Mouse (Mus musculus) intestine, embryonic 16.5 days (tissue): Measurements from ENCODE around the gene Sh3glb2. TPM values are rescaled to one million over a fixed set of nuclear protein-coding genes. Genes with fewer than 3 reads are reported as not detected.

ENCODE experiments used
- ATAC-seq: fragments of 200-750 bp; cut with Nextera tagmentation; 2 replicates; pipeline ENCODE4 v1.8.0; 2017; ENCODE audit warnings: moderate TSS enrichment, moderate library complexity
- H3K27ac ChIP-seq: fragments of 300-500 bp; sonication (generic); 2 replicates; pipeline ENCODE4 v1.5.1; 2014; ENCODE audit warnings: mild to moderate bottlenecking, low read length
- H3K27me3 ChIP-seq: fragments of 300-500 bp; sonication (generic); replicated peaks from 2 replicates; pipeline ENCODE4 v1.6.1; 2014; ENCODE audit warnings: low read length, control low read depth, mixed read lengths; ENCODE audit not compliant: control insufficient read depth, insufficient read depth
- H3K36me3 ChIP-seq: fragments of 300-500 bp; sonication (generic); 2 replicates; pipeline ENCODE4 v1.6.1; 2014; ENCODE audit warnings: low read length, control low read depth; ENCODE audit not compliant: control insufficient read depth, insufficient read depth
- H3K4me1 ChIP-seq: fragments of 300-500 bp; sonication (generic); 2 replicates; pipeline ENCODE4 v1.6.1; 2014; ENCODE audit warnings: low read length, control low read depth, mixed read lengths; ENCODE audit not compliant: control insufficient read depth, insufficient read depth
- H3K4me2 ChIP-seq: fragments of 300-500 bp; sonication (generic); 2 replicates; pipeline ENCODE4 v1.6.1; 2014; ENCODE audit warnings: low read depth, low read length, control low read depth
- H3K4me3 ChIP-seq: fragments of 300-500 bp; sonication (generic); 2 replicates; pipeline ENCODE4 v1.5.1; 2014; ENCODE audit warnings: mild to moderate bottlenecking, low read length
- H3K9ac ChIP-seq: fragments of 300-500 bp; sonication (generic); 2 replicates; pipeline ENCODE4 v1.6.1; 2014; ENCODE audit warnings: low read depth, low read length
- H3K9me3 ChIP-seq: fragments of 300-500 bp; sonication (generic); 2 replicates; pipeline ENCODE4 v1.6.1; 2016; ENCODE audit warnings: low read length, control low read depth; ENCODE audit not compliant: control insufficient read depth
- WGBS: fragments of 180-500 bp; shearing (Covaris S2); extraction: QIAGEN DNeasy Blood & Tissue Kit; methylation state at CpG from one replicate; pipeline ENCODE4 v1.1.7; 2014; 5-methylcytosine and 5-hydroxymethylcytosine counted together
- polyA plus RNA-seq: library from polyadenylated mRNA; unstranded; fragments of >200 nt; fragmentation: Nextera tagmentation; extraction: Ambion mirVana; gene quantifications from 2 replicates; pipeline ENCODE4 v1.2.1, GENCODE M21; 2015

Sh3glb2 gene
- polyA plus RNA-seq, 1 experiment from 2014 or later: 71.4 TPM

DNA sequence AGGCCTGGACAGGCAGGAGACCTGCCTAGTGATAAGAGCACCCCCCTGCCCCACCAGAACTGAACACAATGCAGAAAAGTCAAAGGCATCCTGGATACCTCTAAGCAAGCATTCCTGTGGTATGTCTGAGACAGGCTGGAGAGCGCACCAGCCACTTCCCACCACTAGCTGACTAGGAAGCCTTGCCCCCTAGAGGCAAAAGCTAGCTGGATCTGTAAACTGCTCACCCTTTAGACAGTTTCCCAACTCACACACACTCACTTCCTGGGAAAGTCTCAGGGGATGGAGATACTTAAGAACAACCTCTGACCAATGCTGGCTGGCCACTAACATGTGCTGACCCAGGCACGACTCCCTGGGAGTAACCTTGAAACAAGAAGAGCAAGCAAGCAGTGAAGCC is 8.0 kb downstream of the Sh3glb2 start:
- H3K9ac ChIP-seq: no peak overlapping the region
- H3K4me1 ChIP-seq: peaks cover 5% of the 10 kb centered on the region; the same call in 1 of the 2 replicates
- peaks cover 11% of the 10 kb centered on the region; the same call in 1 of the 2 replicates for H3K36me3 ChIP-seq
- H3K4me3 ChIP-seq: no peak overlapping the region
- H3K27ac ChIP-seq: no peak overlapping the region
- no peaks in the 10 kb centered on the region for H3K27me3 ChIP-seq
- no peak for ATAC-seq
- 76% methylated on average over 2 of the region's 2 CpGs for WGBS
- no peak overlapping the region for H3K4me2 ChIP-seq
- H3K9me3 ChIP-seq: no peaks in the 10 kb centered on the region

DNA sequence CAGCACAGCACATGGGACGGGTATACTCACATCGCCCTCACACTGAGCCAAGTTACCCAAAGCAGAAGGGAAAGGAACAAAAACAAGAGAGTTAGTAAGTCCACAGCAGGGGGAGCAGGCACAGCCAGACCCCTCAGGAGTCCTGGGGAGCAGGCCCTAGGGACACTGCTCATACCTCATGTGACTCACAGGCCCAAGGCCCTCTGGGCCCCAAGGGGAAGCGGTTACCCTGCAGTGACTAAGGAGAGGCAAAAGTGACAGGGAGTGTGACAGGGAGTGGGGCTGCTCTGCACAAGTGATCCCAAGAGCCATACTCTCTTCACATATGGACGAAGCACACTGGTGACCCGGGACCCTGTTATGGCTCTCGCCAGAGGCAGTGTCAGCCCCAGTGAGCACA is 9.9 kb downstream of the Sh3glb2 start:
- Histone ChIP-seq H3K27me3 (no peaks in the 10 kb centered on the region), H3K4me2 (no peak overlapping the region), H3K4me3 (no peak overlapping the region), H3K4me1 (no peaks in the 10 kb centered on the region), H3K27ac (no peak overlapping the region), H3K9ac (no peak overlapping the region), H3K9me3 (no peaks in the 10 kb centered on the region), H3K36me3 (peaks cover 26% of the 10 kb centered on the region; the same call in 1 of the 2 replicates)
- 93% methylated on average over 6 of the region's 6 CpGs for WGBS
- ATAC-seq: no peak

DNA sequence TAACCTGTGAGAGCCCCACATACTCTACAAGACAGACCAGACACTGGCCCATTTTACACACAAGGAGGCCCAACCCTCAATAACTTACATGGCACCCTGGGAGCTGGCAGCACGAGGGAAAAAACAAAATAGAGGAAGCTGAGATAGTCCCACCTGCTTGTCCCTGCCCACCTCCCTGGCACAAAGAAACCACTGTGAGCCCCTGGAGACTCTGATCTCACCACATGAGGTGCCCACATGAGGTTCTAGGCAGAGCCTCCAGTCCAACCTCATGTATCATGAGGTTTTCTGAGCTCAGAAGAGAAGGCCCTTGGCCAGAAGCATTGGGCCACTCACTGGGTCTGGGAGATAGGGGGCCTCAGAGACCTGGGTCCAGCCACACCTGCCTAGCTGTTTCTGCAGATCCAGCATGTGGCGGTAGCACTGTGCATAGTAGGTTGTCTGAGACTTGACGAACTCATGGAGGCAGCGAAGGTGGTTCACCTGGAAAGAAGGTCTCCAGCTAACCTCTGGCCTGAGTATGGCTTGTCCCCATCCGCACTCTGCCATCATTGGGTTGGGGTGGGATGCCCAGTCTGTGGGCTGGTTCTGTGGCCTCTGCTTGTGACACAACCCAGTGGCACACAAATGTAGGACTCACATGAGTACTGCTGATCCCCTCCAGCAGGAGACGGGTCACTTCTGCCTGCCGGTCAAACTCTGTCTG is 13.0 kb downstream of the Sh3glb2 start:
- no peak overlapping the region for H3K27ac ChIP-seq
- no peak for ATAC-seq
- H3K9me3 ChIP-seq: no peaks in the 10 kb centered on the region
- no peaks in the 10 kb centered on the region for H3K4me1 ChIP-seq
- H3K36me3 ChIP-seq: peaks cover 36% of the 10 kb centered on the region
- no peaks in the 10 kb centered on the region for H3K27me3 ChIP-seq
- 91% methylated on average over 7 of the region's 7 CpGs for WGBS
- H3K4me2 ChIP-seq: no peak overlapping the region
- no peak overlapping the region for H3K9ac ChIP-seq
- no peak overlapping the region for H3K4me3 ChIP-seq

DNA sequence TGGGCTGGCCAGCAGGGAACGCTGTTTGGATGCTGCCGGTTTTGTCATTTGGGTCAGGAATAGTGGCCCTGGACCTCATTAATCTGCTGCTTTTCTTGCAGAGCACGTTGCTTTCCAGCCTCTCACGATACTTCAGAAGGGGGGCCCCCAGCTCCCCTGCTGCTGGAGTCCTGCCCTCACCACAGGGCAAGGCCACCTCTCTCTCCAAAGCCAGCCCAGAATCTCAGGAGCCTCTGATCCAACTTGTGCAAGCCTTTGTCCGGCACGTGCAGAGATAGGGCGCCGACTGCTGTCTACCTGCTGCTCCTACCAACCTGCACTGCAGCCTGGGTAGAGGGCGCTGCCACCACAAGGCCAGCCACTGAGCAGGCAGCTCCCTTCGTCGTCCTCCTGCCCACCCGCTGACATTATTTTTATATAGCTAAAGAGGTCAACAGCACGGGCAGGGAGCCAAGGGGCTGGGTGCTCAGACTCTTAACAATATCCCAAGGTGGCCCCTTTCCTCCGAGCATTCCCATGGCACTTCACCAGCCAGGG is 15.5 kb downstream of the Sh3glb2 start:
- H3K27me3 ChIP-seq: no peaks in the 10 kb centered on the region
- H3K4me2 ChIP-seq: no peak overlapping the region
- H3K4me1 ChIP-seq: no peaks in the 10 kb centered on the region
- no peak overlapping the region for H3K27ac ChIP-seq
- no peak overlapping the region for H3K9ac ChIP-seq
- no peaks in the 10 kb centered on the region for H3K9me3 ChIP-seq
- no peak for ATAC-seq
- H3K4me3 ChIP-seq: no peak overlapping the region
- 61% methylated on average over 14 of the region's 14 CpGs for WGBS
- peaks cover 42% of the 10 kb centered on the region for H3K36me3 ChIP-seq

DNA sequence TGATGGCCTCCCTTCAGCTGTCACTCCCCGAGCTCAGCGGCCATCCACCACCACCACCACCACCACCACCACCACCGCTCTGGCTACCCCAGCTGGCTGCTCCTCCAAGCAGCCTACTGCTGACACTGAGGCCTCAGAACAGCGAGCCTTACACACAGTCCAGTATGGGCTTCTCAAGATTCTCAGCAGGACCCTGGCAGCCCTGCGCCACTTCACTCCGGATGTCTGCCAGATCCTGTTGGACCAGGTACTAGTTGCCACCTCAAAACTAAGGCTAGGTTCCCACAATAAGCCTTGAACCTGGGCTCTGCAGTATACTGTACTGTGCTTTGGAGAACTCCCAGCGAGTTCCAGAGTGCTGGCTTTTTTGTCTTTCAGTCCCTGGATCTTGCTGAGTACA is 16.6 kb downstream of the Sh3glb2 start:
- Histone ChIP-seq H3K9ac (no peak overlapping the region), H3K27me3 (no peaks in the 10 kb centered on the region), H3K4me2 (no peak overlapping the region), H3K4me3 (no peak overlapping the region), H3K36me3 (peaks cover 44% of the 10 kb centered on the region), H3K27ac (no peak overlapping the region), H3K9me3 (no peaks in the 10 kb centered on the region), H3K4me1 (no peaks in the 10 kb centered on the region)
- no peak for ATAC-seq
- 92% methylated on average over 7 of the region's 7 CpGs for WGBS

DNA sequence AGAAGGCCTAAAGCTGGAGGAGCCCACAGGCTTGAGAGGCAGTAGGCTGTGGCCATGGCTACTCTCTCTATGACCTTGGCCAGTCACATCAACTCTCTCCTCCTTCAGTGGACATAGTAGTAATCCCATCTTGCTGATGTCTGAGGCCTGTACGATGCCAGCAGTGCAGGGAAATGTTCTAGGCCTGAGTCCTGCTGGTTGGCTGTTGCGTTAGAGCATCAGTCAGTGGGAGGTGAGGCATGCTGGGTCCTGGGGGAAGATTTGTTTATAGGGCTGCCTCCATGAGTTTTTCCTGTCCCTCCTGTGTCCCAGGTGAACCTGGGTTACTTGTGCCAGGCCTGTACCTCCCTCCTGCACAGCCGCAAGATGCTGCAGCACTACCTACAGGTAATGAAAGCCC is 17.1 kb downstream of the Sh3glb2 start:
- Histone ChIP-seq H3K36me3 (peaks cover 48% of the 10 kb centered on the region), H3K9me3 (no peaks in the 10 kb centered on the region), H3K9ac (no peak overlapping the region), H3K4me1 (no peaks in the 10 kb centered on the region), H3K27me3 (no peaks in the 10 kb centered on the region), H3K4me3 (no peak overlapping the region), H3K27ac (no peak overlapping the region), H3K4me2 (no peak overlapping the region)
- WGBS: 88% methylated on average over 3 of the region's 3 CpGs
- no peak for ATAC-seq

DNA sequence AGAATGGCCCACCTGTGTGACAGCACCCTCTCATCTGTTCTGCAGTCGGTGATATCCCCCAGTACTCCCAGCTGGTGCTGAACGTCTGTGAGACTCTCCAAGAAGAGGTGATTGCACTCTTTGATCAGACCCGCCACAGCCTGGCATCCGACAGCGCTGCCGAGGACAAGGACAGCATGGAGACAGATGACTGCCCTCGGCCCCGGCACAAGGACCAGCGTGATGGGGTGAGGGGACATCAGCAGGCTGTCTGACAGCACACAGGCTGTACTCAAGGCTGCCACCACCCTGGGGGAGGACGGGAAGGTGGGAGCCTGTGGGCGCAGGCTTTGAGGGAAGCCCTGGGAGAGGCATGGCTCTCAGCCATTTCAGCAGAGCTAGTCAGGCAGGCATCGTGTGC is 22.0 kb downstream of the Sh3glb2 start:
- Histone ChIP-seq H3K9ac (no peak overlapping the region), H3K27me3 (no peaks in the 10 kb centered on the region), H3K4me3 (no peak overlapping the region), H3K27ac (no peak overlapping the region), H3K36me3 (peaks cover 48% of the 10 kb centered on the region), H3K9me3 (no peaks in the 10 kb centered on the region), H3K4me2 (no peak overlapping the region), H3K4me1 (no peaks in the 10 kb centered on the region)
- 84% methylated on average over 12 of the region's 12 CpGs for WGBS
- no peak for ATAC-seq

DNA sequence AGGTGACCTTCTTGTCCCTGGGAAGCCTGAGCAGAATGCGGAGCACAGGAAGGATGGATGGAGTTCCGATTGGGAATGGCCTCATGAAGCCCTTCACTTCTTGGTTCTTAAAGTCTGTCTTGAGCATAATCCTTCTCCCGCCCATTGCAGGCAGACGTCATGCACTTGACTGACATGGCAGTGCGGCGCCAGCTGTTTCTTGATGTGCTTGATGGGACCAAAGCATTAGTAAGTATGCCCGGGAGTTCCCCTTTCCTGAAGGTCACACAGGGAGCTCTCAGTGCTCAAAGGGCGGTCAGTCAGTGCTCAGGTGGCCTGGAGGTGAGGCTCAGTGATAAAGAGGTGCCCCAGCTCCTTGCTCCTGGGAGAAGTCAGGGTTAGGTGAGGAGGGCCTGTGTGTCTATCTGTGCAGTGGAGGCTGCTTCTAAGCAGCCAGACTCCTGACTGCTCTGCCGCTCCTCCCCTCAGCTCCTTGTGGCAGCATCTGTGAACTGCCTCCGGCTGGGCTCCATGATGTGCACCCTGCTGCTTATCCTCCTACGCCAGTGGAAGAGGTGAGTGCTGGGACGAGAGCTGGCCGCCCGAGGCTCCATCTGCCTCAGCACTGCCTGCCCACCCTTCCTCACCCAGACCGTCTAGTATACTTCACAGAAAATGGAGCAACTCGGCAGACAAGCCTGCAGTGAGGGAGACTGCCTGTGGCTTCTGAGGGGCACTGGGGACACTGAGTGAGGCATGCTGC is 22.8 kb downstream of the Sh3glb2 start:
- H3K27ac ChIP-seq: no peak overlapping the region
- no peaks in the 10 kb centered on the region for H3K4me1 ChIP-seq
- H3K9ac ChIP-seq: no peak overlapping the region
- H3K4me3 ChIP-seq: no peak overlapping the region
- no peaks in the 10 kb centered on the region for H3K27me3 ChIP-seq
- H3K4me2 ChIP-seq: no peak overlapping the region
- no peaks in the 10 kb centered on the region for H3K9me3 ChIP-seq
- 84% methylated on average over 16 of the region's 16 CpGs for WGBS
- ATAC-seq: no peak
- peaks cover 42% of the 10 kb centered on the region for H3K36me3 ChIP-seq

DNA sequence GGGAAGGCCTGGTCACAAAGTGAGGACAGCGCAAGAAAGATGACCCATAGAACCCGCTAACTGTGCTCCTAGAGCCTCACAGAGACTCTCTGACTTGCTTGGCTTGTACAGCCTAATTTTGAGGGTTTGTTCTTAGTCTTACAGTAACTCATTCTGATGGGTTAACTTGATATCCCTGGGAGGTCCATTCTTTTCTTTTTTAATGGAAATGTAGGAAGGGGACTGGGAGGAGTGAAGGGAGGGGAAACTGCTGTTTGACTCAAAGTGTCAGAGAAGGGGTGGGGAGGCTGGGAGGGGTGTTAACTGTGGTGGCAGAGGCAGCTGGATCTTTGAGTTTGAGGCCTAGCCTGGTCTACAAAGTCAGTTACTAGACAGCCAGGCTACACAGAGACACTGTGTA is 23.8 kb downstream of the Sh3glb2 start:
- no peaks in the 10 kb centered on the region for H3K9me3 ChIP-seq
- no peak overlapping the region for H3K9ac ChIP-seq
- ATAC-seq: no peak
- peaks cover 44% of the 10 kb centered on the region for H3K36me3 ChIP-seq
- WGBS: 96% methylated on average over 2 of the region's 2 CpGs
- no peak overlapping the region for H3K4me2 ChIP-seq
- H3K4me1 ChIP-seq: no peaks in the 10 kb centered on the region
- H3K27ac ChIP-seq: no peak overlapping the region
- no peak overlapping the region for H3K4me3 ChIP-seq
- no peaks in the 10 kb centered on the region for H3K27me3 ChIP-seq
